Mouse (Mus musculus): ENCODE data around the gene Klk8. TPM values are rescaled to one million over a fixed set of nuclear protein-coding genes. Genes with fewer than 3 reads are reported as not detected.

Gene Klk8
- total and polyA plus RNA-seq, 3 experiments = 9.0 to 10.6 (median 10.6) TPM

DNA sequence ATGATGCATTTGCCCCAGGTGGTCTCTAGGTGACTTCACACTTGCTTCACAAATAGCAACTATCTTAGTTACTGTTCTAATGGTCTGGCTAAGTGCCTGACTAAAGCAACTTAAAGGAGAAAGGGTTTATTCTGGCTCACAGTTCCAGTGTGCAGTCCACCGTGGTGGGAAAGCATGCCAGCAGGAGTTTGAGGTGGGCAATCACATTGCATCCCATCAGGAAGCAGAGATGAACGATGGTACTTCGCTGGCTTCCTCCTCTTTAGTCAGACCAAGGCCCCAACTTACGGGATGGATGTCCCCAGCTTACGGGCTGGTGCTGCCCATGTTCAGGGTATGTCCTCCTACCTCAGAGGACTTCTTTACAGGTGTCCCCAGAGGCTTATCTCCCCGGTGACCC is 54.2 kb downstream of the Klk8 start:
- 83% methylated on average over 6 of the region's 6 CpGs for WGBS
- DNase-seq = no peak
- Histone ChIP-seq H3K4me1 (ENCODE audit: control insufficient read depth, insufficient read depth, low read length) (no peaks in the 10 kb centered on the region), H3K9ac (ENCODE audit: low read depth, low read length) (no peak overlapping the region), H3K4me3 (no peak overlapping the region), H3K79me2 (replicated peaks; ENCODE audit: control insufficient read depth, insufficient read depth, low read length) (no peaks in the 10 kb centered on the region), H3K36me3 (ENCODE audit: control insufficient read depth, insufficient read depth, low read length) (no peaks in the 10 kb centered on the region), H3K27ac (no peak overlapping the region), H3K27me3 (ENCODE audit: control insufficient read depth, insufficient read depth, low read length) (no peaks in the 10 kb centered on the region)
- intact Hi-C loops (cut with DNase I) = no loop called here
- no peak for TF ChIP-seq EP300 (IDR thresholded peaks at IDR 0.05; ENCODE audit: insufficient read depth, low read depth, low read length)
- TF ChIP-seq CTCF (IDR thresholded peaks at IDR 0.05) = no peak

Other genes starting within 250 kb of the Klk8 start
- gene Zfp658, start 235.3 kb upstream of the Klk8 start, total RNA-seq (2021) = under 1 TPM; 0.86 to 0.93 TPM
- gene Zfp658, start 235.3 kb upstream of the Klk8 start, polyA plus RNA-seq (2012; rRNA removed) = 0.70 and 1.0 TPM in 2 replicates
- 1 to 10 TPM; 3.8 to 5.9 TPM for gene Zfp719, start 218.0 kb upstream of the Klk8 start, total RNA-seq (2021)
- gene Zfp719, start 218.0 kb upstream of the Klk8 start, polyA plus RNA-seq (2012; rRNA removed) = 1.4 and 3.3 TPM in 2 replicates
- not detected for gene Zfp819, start 190.4 kb upstream of the Klk8 start, total RNA-seq (2021)
- gene Zfp819, start 190.4 kb upstream of the Klk8 start, polyA plus RNA-seq (2012; rRNA removed) = not detected in 2 replicates
- gene Ceacam18, start 162.9 kb upstream of the Klk8 start, total RNA-seq (2021) = not detected
- not detected in 2 replicates for gene Ceacam18, start 162.9 kb upstream of the Klk8 start, polyA plus RNA-seq (2012; rRNA removed)
- 1 to 10 TPM; 1.6 to 1.9 TPM for gene Siglece, start 137.4 kb upstream of the Klk8 start, total RNA-seq (2021)
- 1.7 and 2.1 TPM in 2 replicates for gene Siglece, start 137.4 kb upstream of the Klk8 start, polyA plus RNA-seq (2012; rRNA removed)
- 1 to 10 TPM; 3.1 to 3.2 TPM for gene Ctu1, start 125.6 kb upstream of the Klk8 start, total RNA-seq (2021)
- gene Ctu1, start 125.6 kb upstream of the Klk8 start, polyA plus RNA-seq (2012; rRNA removed) = 2.5 and 3.2 TPM in 2 replicates
- gene Klk14, start 107.2 kb upstream of the Klk8 start, total RNA-seq (2021) = under 1 TPM in 1 of 2 experiments, not detected in 1; 0.30 TPM
- 0.44 and 0.45 TPM in 2 replicates for gene Klk14, start 107.2 kb upstream of the Klk8 start, polyA plus RNA-seq (2012; rRNA removed)
- not detected for gene Klk13, start 85.0 kb upstream of the Klk8 start, total RNA-seq (2021)
- gene Klk13, start 85.0 kb upstream of the Klk8 start, polyA plus RNA-seq (2012; rRNA removed) = 0.18 and 0.35 TPM in 2 replicates
- not detected for gene Klk12, start 28.7 kb upstream of the Klk8 start, total RNA-seq (2021)
- gene Klk12, start 28.7 kb upstream of the Klk8 start, polyA plus RNA-seq (2012; rRNA removed) = not detected in 2 replicates
- under 1 TPM; 0.25 to 0.44 TPM for gene Klk11, start 23.0 kb upstream of the Klk8 start, total RNA-seq (2021)
- gene Klk11, start 23.0 kb upstream of the Klk8 start, polyA plus RNA-seq (2012; rRNA removed) = 0.20 and 0.78 TPM in 2 replicates
- under 1 TPM; 0.27 to 0.65 TPM for gene Klk10, start 16.5 kb upstream of the Klk8 start, total RNA-seq (2021)
- 0.70 and 1.8 TPM in 2 replicates for gene Klk10, start 16.5 kb upstream of the Klk8 start, polyA plus RNA-seq (2012; rRNA removed)
- not detected for gene Klk9, start 5.7 kb upstream of the Klk8 start, total RNA-seq (2021)
- 0.12 TPM in 2 replicates for gene Klk9, start 5.7 kb upstream of the Klk8 start, polyA plus RNA-seq (2012; rRNA removed)
- gene Klk7, start 13.7 kb downstream of the Klk8 start, total RNA-seq (2021) = not detected
- gene Klk7, start 13.7 kb downstream of the Klk8 start, polyA plus RNA-seq (2012; rRNA removed) = 0.08 TPM in 1 of 2 replicates, not detected in the other
- gene Klk6, start 26.9 kb downstream of the Klk8 start, total RNA-seq (2021) = not detected
- gene Klk6, start 26.9 kb downstream of the Klk8 start, polyA plus RNA-seq (2012; rRNA removed) = not detected in 2 replicates
- not detected for gene Klk5, start 44.4 kb downstream of the Klk8 start, total RNA-seq (2021)
- not detected in 2 replicates for gene Klk5, start 44.4 kb downstream of the Klk8 start, polyA plus RNA-seq (2012; rRNA removed)
- not detected for gene Klk4, start 83.6 kb downstream of the Klk8 start, total RNA-seq (2021)
- gene Klk4, start 83.6 kb downstream of the Klk8 start, polyA plus RNA-seq (2012; rRNA removed) = not detected in 2 replicates
- gene Klk15, start 136.2 kb downstream of the Klk8 start, total RNA-seq (2021) = not detected
- gene Klk15, start 136.2 kb downstream of the Klk8 start, polyA plus RNA-seq (2012; rRNA removed) = not detected in 2 replicates
- gene Klk1b8, start 153.1 kb downstream of the Klk8 start, total RNA-seq (2021) = not detected
- gene Klk1b8, start 153.1 kb downstream of the Klk8 start, polyA plus RNA-seq (2012; rRNA removed) = not detected in 2 replicates
- not detected for gene Klk1b1, start 169.2 kb downstream of the Klk8 start, total RNA-seq (2021)
- gene Klk1b1, start 169.2 kb downstream of the Klk8 start, polyA plus RNA-seq (2012; rRNA removed) = not detected in 2 replicates
- gene Klk1b9, start 178.5 kb downstream of the Klk8 start, total RNA-seq (2021) = not detected
- not detected in 2 replicates for gene Klk1b9, start 178.5 kb downstream of the Klk8 start, polyA plus RNA-seq (2012; rRNA removed)
- gene Klk1b11, start 198.3 kb downstream of the Klk8 start, total RNA-seq (2021) = not detected
- gene Klk1b11, start 198.3 kb downstream of the Klk8 start, polyA plus RNA-seq (2012; rRNA removed) = not detected in 2 replicates
- 1 to 10 TPM; 1.5 to 2.6 TPM for gene Klk1b26, start 214.6 kb downstream of the Klk8 start, total RNA-seq (2021)
- 0.15 and 0.90 TPM in 2 replicates for gene Klk1b26, start 214.6 kb downstream of the Klk8 start, polyA plus RNA-seq (2012; rRNA removed)

All from heart, adult 2 months (tissue).